Mouse (Mus musculus) limb, embryonic 14.5 days (tissue): ENCODE measurements around the gene Dcaf17. TPM values are rescaled to one million over a fixed set of nuclear protein-coding genes. Genes with fewer than 3 reads are reported as not detected.

Experiments used
- ATAC-seq: fragments of 200-750 bp; cut with Nextera tagmentation; 2 replicates; pipeline ENCODE4 v1.8.0; 2017; ENCODE audit warnings: low read depth, moderate number of reproducible peaks, moderate TSS enrichment; ENCODE audit not compliant: low FRiP score
- DNase-seq: peaks from one replicate; pipeline ENCODE4 v3.0.0-alpha.2; 2015; ENCODE audit warnings: low spot score
- H3K27ac ChIP-seq: fragments of 300-500 bp; sonication (generic); replicated peaks from 2 replicates; pipeline ENCODE4 v1.5.1; 2014; ENCODE audit warnings: low read depth, mild to moderate bottlenecking, low read length, moderate library complexity, mixed read lengths
- H3K27me3 ChIP-seq: fragments of 300-500 bp; sonication (generic); 2 replicates; pipeline ENCODE4 v1.6.1; 2014; ENCODE audit warnings: low read length, mixed read lengths; ENCODE audit not compliant: control insufficient read depth, insufficient read depth
- H3K36me3 ChIP-seq: fragments of 300-500 bp; sonication (generic); 2 replicates; pipeline ENCODE4 v1.6.1; 2014; ENCODE audit warnings: mild to moderate bottlenecking, low read length, moderate library complexity, mixed read lengths; ENCODE audit not compliant: control insufficient read depth, insufficient read depth
- H3K4me1 ChIP-seq: fragments of 300-500 bp; sonication (generic); 2 replicates; pipeline ENCODE4 v1.6.1; 2014; ENCODE audit warnings: antibody characterized with exemption, low read length, mixed read lengths; ENCODE audit not compliant: control insufficient read depth, insufficient read depth
- H3K4me2 ChIP-seq: fragments of 300-500 bp; sonication (generic); replicated peaks from 2 replicates; pipeline ENCODE4 v1.6.1; 2014; ENCODE audit warnings: low read depth, mild to moderate bottlenecking, low read length, moderate library complexity; ENCODE audit not compliant: severe bottlenecking
- H3K4me3 ChIP-seq: fragments of 300-500 bp; sonication (generic); replicated peaks from 2 replicates; pipeline ENCODE4 v1.5.1; 2014; ENCODE audit warnings: low read length
- H3K9ac ChIP-seq: fragments of 300-500 bp; sonication (generic); 2 replicates; pipeline ENCODE4 v1.6.1; 2014; ENCODE audit warnings: mild to moderate bottlenecking, low read depth, low read length, moderate library complexity; ENCODE audit not compliant: severe bottlenecking
- H3K9me3 ChIP-seq: fragments of 300-500 bp; sonication (generic); 2 replicates; pipeline ENCODE4 v1.6.1; 2016; ENCODE audit warnings: low read length; ENCODE audit not compliant: control insufficient read depth
- POLR2A ChIP-seq: fragments of 200-500 bp; IDR thresholded peaks from 2 replicates; pipeline ENCODE4 v1.8.0; 2012; ENCODE audit warnings: inconsistent platforms, mild to moderate bottlenecking, moderate library complexity, borderline replicate concordance; ENCODE audit not compliant: insufficient read depth, insufficient read length; ENCODE audit errors: extremely low read depth
- WGBS: fragments of 180-500 bp; shearing (Covaris S2); extraction: QIAGEN DNeasy Blood & Tissue Kit; methylation state at CpG from one replicate; pipeline ENCODE4 v1.1.7; 2014; 5-methylcytosine and 5-hydroxymethylcytosine counted together
- polyA plus RNA-seq, 2 experiments: library from polyadenylated mRNA; depleted of rRNA in 1 of 2; stranded (reverse) in 1 of 2; unstranded in 1 of 2; fragments of >200 nt; fragmentation: Nextera tagmentation in 1 of 2; extraction: Ambion mirVana in 1 of 2; gene quantifications; 2 replicates each; pipeline versions ENCODE4 v1.2.1 to v1.2.3; 2012 to 2014

The Dcaf17 gene
- polyA plus RNA-seq, 2 experiments, result 7.2 to 26.0 TPM

DNA sequence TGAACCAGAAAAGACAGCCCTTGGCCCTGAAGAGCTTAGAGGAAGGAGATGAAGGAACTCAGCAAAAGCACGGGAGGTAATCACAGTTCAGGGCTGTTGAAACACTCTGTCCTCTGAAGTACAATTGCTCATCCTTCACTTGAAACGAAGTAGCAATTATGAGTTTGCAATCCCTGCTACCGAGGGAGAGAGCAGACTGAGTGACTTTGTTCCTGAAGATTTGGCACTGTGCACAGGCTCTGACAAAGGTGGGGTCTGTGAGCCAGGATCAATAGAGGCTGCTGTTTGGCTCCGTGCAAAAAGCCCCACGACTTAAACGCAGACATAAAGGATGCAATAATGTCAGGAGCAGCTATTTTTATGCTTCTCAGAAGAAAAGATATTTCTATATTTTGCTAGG, 92.7 kb downstream of the Dcaf17 start:
- WGBS, result 34% methylated on average over 6 of the region's 6 CpGs
- Histone ChIP-seq H3K4me1 (no peaks in the 10 kb centered on the region), H3K9ac (no peak overlapping the region), H3K36me3 (no peaks in the 10 kb centered on the region), H3K27me3 (no peaks in the 10 kb centered on the region), H3K4me2 (no peak overlapping the region), H3K4me3 (no peak overlapping the region), H3K27ac (no peak overlapping the region), H3K9me3 (no peaks in the 10 kb centered on the region)
- DNase-seq, result no peak
- TF ChIP-seq POLR2A, result no peak
- no peak for ATAC-seq

Other genes with a start within 250 kb of the Dcaf17 start
- gene Tlk1, start 229.6 kb upstream of the Dcaf17 start, polyA plus RNA-seq (2012; rRNA removed), result 29.0 and 34.1 TPM in 2 replicates
- 39.1 and 47.6 TPM in 2 replicates for gene Tlk1, start 229.6 kb upstream of the Dcaf17 start, polyA plus RNA-seq (2014; fragmentation: Nextera tagmentation; extraction: Ambion mirVana)
- 12.8 and 14.8 TPM in 2 replicates for gene Mettl8, start 255 bp downstream of the Dcaf17 start, polyA plus RNA-seq (2012; rRNA removed)
- gene Mettl8, start 255 bp downstream of the Dcaf17 start, polyA plus RNA-seq (2014; fragmentation: Nextera tagmentation; extraction: Ambion mirVana), result 13.6 and 13.9 TPM in 2 replicates
- 18.9 and 21.6 TPM in 2 replicates for gene Cybrd1, start 62.6 kb downstream of the Dcaf17 start, polyA plus RNA-seq (2012; rRNA removed)
- gene Cybrd1, start 62.6 kb downstream of the Dcaf17 start, polyA plus RNA-seq (2014; fragmentation: Nextera tagmentation; extraction: Ambion mirVana), result 6.5 and 7.4 TPM in 2 replicates
- 82.5 and 95.0 TPM in 2 replicates for gene Dync1i2, start 156.4 kb downstream of the Dcaf17 start, polyA plus RNA-seq (2012; rRNA removed)
- 94.7 and 108 TPM in 2 replicates for gene Dync1i2, start 156.4 kb downstream of the Dcaf17 start, polyA plus RNA-seq (2014; fragmentation: Nextera tagmentation; extraction: Ambion mirVana)